Mouse (Mus musculus): ENCODE data around the gene Plpp3. TPM values are rescaled to one million over a fixed set of nuclear protein-coding genes. Genes with fewer than 3 reads are reported as not detected.

Gene Plpp3
- polyA plus RNA-seq, 1 experiment from 2014 or later = 29.5 TPM

DNA sequence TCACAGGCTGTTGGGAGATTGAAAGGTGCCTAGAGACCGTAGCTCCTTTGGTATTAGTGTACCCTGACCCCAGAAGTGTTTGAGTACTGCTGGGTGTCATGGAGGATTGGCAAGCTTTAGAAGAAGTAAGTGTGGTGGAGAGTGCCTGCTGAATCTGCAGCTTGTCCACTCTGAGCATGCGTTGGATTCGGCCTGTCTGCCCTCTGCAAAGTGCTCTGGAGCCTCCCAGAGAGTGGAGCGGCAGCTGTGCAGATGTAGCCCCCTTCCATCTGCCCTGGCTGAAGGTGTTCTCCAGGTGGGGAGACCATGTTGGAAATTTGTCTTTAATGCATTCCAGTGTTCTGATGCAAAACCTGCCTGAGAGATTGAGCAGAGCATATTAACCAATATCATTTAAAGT, 17.6 kb downstream of the Plpp3 start:
- H3K36me3 ChIP-seq (ENCODE audit: control insufficient read depth, insufficient read depth, low read length) = no peaks in the 10 kb centered on the region
- peaks cover 8% of the 10 kb centered on the region for H3K4me1 ChIP-seq (replicated peaks; ENCODE audit: control insufficient read depth, insufficient read depth, low read length)
- H3K27me3 ChIP-seq (replicated peaks; ENCODE audit: control insufficient read depth, insufficient read depth, low read length) = no peaks in the 10 kb centered on the region
- WGBS = 89% methylated on average over 4 of the region's 4 CpGs
- H3K4me3 ChIP-seq (ENCODE audit: low read depth, low read length) = no peak overlapping the region
- H3K9ac ChIP-seq (ENCODE audit: low read depth, low read length) = no peak overlapping the region
- no peak overlapping the region for H3K27ac ChIP-seq (ENCODE audit: low read depth, low read length)
- no peak overlapping the region for H3K4me2 ChIP-seq
- no peak for DNase-seq (ENCODE audit: low spot score)
- H3K9me3 ChIP-seq (ENCODE audit: control insufficient read depth, low read length) = no peaks in the 10 kb centered on the region
- no peak for ATAC-seq (replicated peaks; ENCODE audit: low FRiP score)

GRCm38 (mm10) chr4:105175255-105176035, 18.3 kb downstream of the Plpp3 start:
- no peaks in the 10 kb centered on the region for H3K36me3 ChIP-seq (ENCODE audit: control insufficient read depth, insufficient read depth, low read length)
- no peaks in the 10 kb centered on the region for H3K27me3 ChIP-seq (replicated peaks; ENCODE audit: control insufficient read depth, insufficient read depth, low read length)
- no peak for DNase-seq (ENCODE audit: low spot score)
- no peak overlapping the region for H3K9ac ChIP-seq (ENCODE audit: low read depth, low read length)
- H3K9me3 ChIP-seq (ENCODE audit: control insufficient read depth, low read length) = no peaks in the 10 kb centered on the region
- no peak overlapping the region for H3K4me3 ChIP-seq (ENCODE audit: low read depth, low read length)
- H3K4me2 ChIP-seq = no peak overlapping the region
- no peak for ATAC-seq (replicated peaks; ENCODE audit: low FRiP score)
- H3K4me1 ChIP-seq (replicated peaks; ENCODE audit: control insufficient read depth, insufficient read depth, low read length) = peaks cover 7% of the 10 kb centered on the region
- WGBS = 74% methylated on average over 16 of the region's 16 CpGs
- no peak overlapping the region for H3K27ac ChIP-seq (ENCODE audit: low read depth, low read length)

DNA sequence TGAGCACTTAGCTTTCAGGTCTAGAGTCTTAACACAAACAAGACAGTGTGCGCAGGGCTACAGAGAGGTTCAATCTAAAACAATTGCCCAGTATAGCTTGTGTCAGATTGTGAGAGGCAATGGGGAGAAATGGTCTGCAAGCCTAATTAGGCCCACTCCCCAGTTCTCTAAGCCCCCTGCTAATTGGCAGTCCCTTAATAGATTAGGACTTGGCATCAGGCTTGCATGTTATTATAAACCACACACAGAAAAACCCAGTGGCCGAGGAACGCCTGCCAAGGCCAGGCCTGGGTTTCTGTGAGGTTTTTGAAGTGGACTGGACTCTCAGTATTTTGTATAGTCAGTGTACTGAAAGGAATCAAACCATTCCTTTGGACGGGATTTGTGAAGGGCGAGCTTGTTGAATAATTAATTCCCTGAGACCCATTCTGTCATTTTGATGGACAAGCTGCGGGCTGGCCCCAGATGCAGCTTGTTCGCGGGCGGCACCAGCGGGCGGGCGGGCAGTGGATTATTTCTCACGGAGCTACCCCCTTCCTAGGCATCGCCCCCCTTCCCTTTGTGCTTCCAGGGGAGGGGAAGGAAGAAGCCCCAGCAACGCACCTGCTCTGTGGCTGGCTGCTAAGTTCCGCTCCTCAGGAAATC, 24.0 kb downstream of the Plpp3 start:
- no peak for DNase-seq (ENCODE audit: low spot score)
- H3K36me3 ChIP-seq (ENCODE audit: control insufficient read depth, insufficient read depth, low read length) = no peaks in the 10 kb centered on the region
- H3K27me3 ChIP-seq (replicated peaks; ENCODE audit: control insufficient read depth, insufficient read depth, low read length) = no peaks in the 10 kb centered on the region
- H3K4me2 ChIP-seq = no peak overlapping the region
- no peaks in the 10 kb centered on the region; the same call in 1 of the 2 replicates for H3K4me1 ChIP-seq (replicated peaks; ENCODE audit: control insufficient read depth, insufficient read depth, low read length)
- no peak overlapping the region for H3K27ac ChIP-seq (ENCODE audit: low read depth, low read length)
- H3K9me3 ChIP-seq (ENCODE audit: control insufficient read depth, low read length) = no peaks in the 10 kb centered on the region
- no peak for ATAC-seq (replicated peaks; ENCODE audit: low FRiP score)
- no peak overlapping the region for H3K4me3 ChIP-seq (ENCODE audit: low read depth, low read length)
- WGBS = 67% methylated on average over 16 of the region's 16 CpGs
- H3K9ac ChIP-seq (ENCODE audit: low read depth, low read length) = no peak overlapping the region

DNA sequence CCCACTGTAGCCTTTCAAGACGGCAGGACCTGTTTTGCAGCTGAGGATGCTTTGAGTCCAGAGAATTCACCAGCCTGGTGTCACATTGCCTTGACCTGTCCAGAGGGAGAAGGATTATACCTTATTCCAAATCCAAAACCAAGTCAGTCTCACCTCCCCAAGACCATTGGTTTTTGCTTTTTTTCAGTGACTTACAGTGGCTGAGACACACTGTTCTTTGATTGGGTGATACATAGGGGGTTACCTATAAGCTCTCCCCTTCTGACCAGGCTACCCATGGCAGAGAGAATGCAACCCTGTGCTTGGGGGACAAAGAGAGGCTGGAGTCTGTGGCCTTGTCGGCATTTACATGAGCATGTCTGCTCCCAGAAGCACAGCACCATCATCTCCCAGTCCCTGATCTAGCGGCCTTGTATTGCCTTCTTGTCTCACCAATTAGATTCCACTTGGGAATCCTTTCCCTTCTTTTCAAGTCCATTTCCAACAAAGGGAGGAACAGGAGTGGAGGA, 24.6 kb downstream of the Plpp3 start:
- Histone ChIP-seq H3K4me1 (replicated peaks; ENCODE audit: control insufficient read depth, insufficient read depth, low read length) (no peaks in the 10 kb centered on the region; the same call in 1 of the 2 replicates), H3K4me3 (ENCODE audit: low read depth, low read length) (no peak overlapping the region), H3K4me2 (no peak overlapping the region), H3K27ac (ENCODE audit: low read depth, low read length) (no peak overlapping the region), H3K36me3 (ENCODE audit: control insufficient read depth, insufficient read depth, low read length) (no peaks in the 10 kb centered on the region), H3K27me3 (replicated peaks; ENCODE audit: control insufficient read depth, insufficient read depth, low read length) (no peaks in the 10 kb centered on the region), H3K9ac (ENCODE audit: low read depth, low read length) (no peak overlapping the region), H3K9me3 (ENCODE audit: control insufficient read depth, low read length) (no peaks in the 10 kb centered on the region)
- DNase-seq (ENCODE audit: low spot score) = no peak
- WGBS = 72% methylated on average over 3 of the region's 3 CpGs
- no peak for ATAC-seq (replicated peaks; ENCODE audit: low FRiP score)

- no peak overlapping the region for H3K4me2 ChIP-seq
- WGBS = 56% methylated on average over 5 of the region's 5 CpGs
- no peak for ATAC-seq (replicated peaks; ENCODE audit: low FRiP score)
- no peaks in the 10 kb centered on the region for H3K36me3 ChIP-seq (ENCODE audit: control insufficient read depth, insufficient read depth, low read length)
- H3K9ac ChIP-seq (ENCODE audit: low read depth, low read length) = no peak overlapping the region
- no peak overlapping the region for H3K27ac ChIP-seq (ENCODE audit: low read depth, low read length)
- no peaks in the 10 kb centered on the region; the same call in 1 of the 2 replicates for H3K4me1 ChIP-seq (replicated peaks; ENCODE audit: control insufficient read depth, insufficient read depth, low read length)
- H3K4me3 ChIP-seq (ENCODE audit: low read depth, low read length) = no peak overlapping the region
- DNase-seq (ENCODE audit: low spot score) = no peak
- no peaks in the 10 kb centered on the region for H3K9me3 ChIP-seq (ENCODE audit: control insufficient read depth, low read length)
- no peaks in the 10 kb centered on the region for H3K27me3 ChIP-seq (replicated peaks; ENCODE audit: control insufficient read depth, insufficient read depth, low read length)
These were observed 25.1 kb downstream of the Plpp3 start for GRCm38 (mm10) chr4:105182249-105182648.

DNA sequence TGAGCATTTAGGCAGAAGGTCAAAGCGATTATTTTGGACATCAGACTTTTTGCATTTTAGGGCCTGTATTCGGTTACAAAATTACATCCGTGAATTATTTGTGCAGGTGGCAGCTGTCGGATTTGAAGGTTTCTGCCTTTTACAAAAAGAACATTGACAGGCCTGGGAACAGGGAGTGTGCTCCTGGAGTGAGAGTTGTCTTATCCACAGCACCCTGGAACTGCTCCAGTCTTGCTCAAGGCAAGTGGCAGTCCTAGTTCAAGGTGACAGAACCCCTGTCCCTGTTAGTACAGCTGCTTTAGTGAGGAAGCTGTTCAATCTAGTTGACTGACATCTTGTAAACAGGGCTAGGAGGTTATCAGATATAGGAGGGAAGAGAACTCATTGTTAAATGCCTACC, 27.3 kb downstream of the Plpp3 start:
- Histone ChIP-seq H3K4me2 (no peak overlapping the region), H3K9ac (ENCODE audit: low read depth, low read length) (no peak overlapping the region), H3K4me3 (ENCODE audit: low read depth, low read length) (no peak overlapping the region), H3K36me3 (ENCODE audit: control insufficient read depth, insufficient read depth, low read length) (no peaks in the 10 kb centered on the region), H3K4me1 (replicated peaks; ENCODE audit: control insufficient read depth, insufficient read depth, low read length) (peaks cover 3% of the 10 kb centered on the region; the same call in 1 of the 2 replicates), H3K9me3 (ENCODE audit: control insufficient read depth, low read length) (no peaks in the 10 kb centered on the region), H3K27ac (ENCODE audit: low read depth, low read length) (no peak overlapping the region), H3K27me3 (replicated peaks; ENCODE audit: control insufficient read depth, insufficient read depth, low read length) (no peaks in the 10 kb centered on the region)
- ATAC-seq (replicated peaks; ENCODE audit: low FRiP score) = no peak
- no peak for DNase-seq (ENCODE audit: low spot score)
- 80% methylated on average over 4 of the region's 4 CpGs for WGBS

DNA sequence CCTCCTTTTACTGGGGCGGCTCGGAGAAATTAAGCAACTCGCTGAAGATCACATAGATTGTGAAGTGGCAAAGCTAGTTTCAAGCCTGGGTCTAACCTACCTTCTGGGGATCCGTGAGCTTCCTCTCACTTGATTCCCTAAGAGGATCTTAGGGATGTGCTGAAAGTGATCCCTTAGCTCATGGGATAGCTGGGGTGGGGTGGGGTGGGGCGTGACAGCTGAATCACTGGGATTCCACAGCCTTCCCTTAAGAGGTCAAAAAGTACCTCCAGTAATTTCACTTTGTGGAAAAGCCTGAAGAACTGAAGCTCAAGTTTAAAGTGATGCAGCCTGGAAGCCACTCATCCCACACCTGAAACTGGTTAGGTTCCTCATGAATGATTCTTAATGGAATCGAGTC, 27.8 kb downstream of the Plpp3 start:
- H3K9ac ChIP-seq (ENCODE audit: low read depth, low read length) = no peak overlapping the region
- H3K4me3 ChIP-seq (ENCODE audit: low read depth, low read length) = no peak overlapping the region
- H3K4me1 ChIP-seq (replicated peaks; ENCODE audit: control insufficient read depth, insufficient read depth, low read length) = 0 out of 2 replicates have a peak, but pooled peaks cover 3% of the 10 kb centered on the region
- no peak overlapping the region for H3K27ac ChIP-seq (ENCODE audit: low read depth, low read length)
- ATAC-seq (replicated peaks; ENCODE audit: low FRiP score) (no peak), DNase-seq (ENCODE audit: low spot score) (no peak)
- H3K4me2 ChIP-seq = no peak overlapping the region
- WGBS = 70% methylated on average over 6 of the region's 6 CpGs
- no peaks in the 10 kb centered on the region for H3K36me3 ChIP-seq (ENCODE audit: control insufficient read depth, insufficient read depth, low read length)
- H3K27me3 ChIP-seq (replicated peaks; ENCODE audit: control insufficient read depth, insufficient read depth, low read length) = no peaks in the 10 kb centered on the region
- H3K9me3 ChIP-seq (ENCODE audit: control insufficient read depth, low read length) = no peaks in the 10 kb centered on the region

GRCm38 (mm10) chr4:105186654-105187053, 29.5 kb downstream of the Plpp3 start:
- no peak overlapping the region for H3K9ac ChIP-seq (ENCODE audit: low read depth, low read length)
- no peak overlapping the region for H3K27ac ChIP-seq (ENCODE audit: low read depth, low read length)
- WGBS = 87% methylated on average over 10 of the region's 10 CpGs
- H3K27me3 ChIP-seq (replicated peaks; ENCODE audit: control insufficient read depth, insufficient read depth, low read length) = no peaks in the 10 kb centered on the region
- no peaks in the 10 kb centered on the region for H3K36me3 ChIP-seq (ENCODE audit: control insufficient read depth, insufficient read depth, low read length)
- H3K4me1 ChIP-seq (replicated peaks; ENCODE audit: control insufficient read depth, insufficient read depth, low read length) = peaks cover 15% of the 10 kb centered on the region
- H3K4me2 ChIP-seq = no peak overlapping the region
- DNase-seq (ENCODE audit: low spot score) (no peak), ATAC-seq (replicated peaks; ENCODE audit: low FRiP score) (no peak)
- H3K9me3 ChIP-seq (ENCODE audit: control insufficient read depth, low read length) = no peaks in the 10 kb centered on the region
- H3K4me3 ChIP-seq (ENCODE audit: low read depth, low read length) = no peak overlapping the region
